Mouse (Mus musculus) stomach, postnatal 0 days (tissue): ENCODE results near the gene Lrwd1.

Experiments used
- CTCF ChIP-seq: IDR thresholded peaks from 2 replicates; pipeline ENCODE4 v1.5.1; 2016; ENCODE audit warnings: antibody characterized with exemption, low read depth, mild to moderate bottlenecking, moderate library complexity
- EP300 ChIP-seq: optimal IDR thresholded peaks from 2 replicates; pipeline ENCODE3; 2016; ENCODE audit warnings: antibody characterized with exemption

GRCm38 (mm10) chr5:136094249-136095010, 41.4 kb downstream of the Lrwd1 start:
- TF ChIP-seq EP300 (no peak), CTCF (no peak)
